Mouse (Mus musculus): ENCODE measurements at regions not wholly inside any gene's neighbourhood (a gene's known extent, or its start where the extent isn't known, plus 50 kb on each side); places are given as distances from the start of the nearest gene placed in this dataset.

GRCm38 (mm10) chr14:105034712-105035377, 142.3 kb downstream of the Rbm26 start:
- TF ChIP-seq CTCF (IDR thresholded peaks at IDR 0.05; ENCODE audit: low read depth, low read length), result no peak
- TF ChIP-seq POLR2A (IDR thresholded peaks at IDR 0.05; ENCODE audit: extremely low read depth, insufficient read depth, low read length), result no peak
